Mouse (Mus musculus): ENCODE data around the gene Pkd1l3.

GRCm38 (mm10) chr8:109650801-109651200, 36.5 kb downstream of the Pkd1l3 start:
- no peak for TF ChIP-seq CTCF (conservative IDR thresholded peaks at IDR 0.05; ENCODE audit: insufficient read depth, insufficient read length, low read depth, low read length)
- no peak for TF ChIP-seq POLR2A (IDR thresholded peaks at IDR 0.05; ENCODE audit: low read depth, low read length)
